Mouse (Mus musculus): ENCODE measurements around the gene Mipol1.

DNA sequence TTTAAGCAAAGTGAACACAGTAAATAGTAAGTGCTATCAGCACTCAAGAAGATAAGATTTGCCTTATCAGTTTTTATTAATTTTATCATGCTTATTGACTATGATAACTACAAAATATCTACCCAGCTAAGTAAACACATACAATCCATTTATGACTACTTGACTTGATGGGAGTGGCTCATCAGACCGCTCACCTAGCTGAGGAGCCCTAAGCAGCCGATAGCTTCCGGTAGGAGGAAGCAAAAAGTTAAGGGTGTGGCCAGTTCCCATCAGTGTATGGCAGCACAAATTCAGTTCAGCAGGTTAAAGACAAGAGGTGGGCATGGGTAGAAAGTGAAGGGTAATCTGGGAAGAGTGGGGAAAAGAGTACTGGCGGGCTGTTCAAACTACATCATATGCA is 43.2 kb upstream of the Mipol1 start:
- TF ChIP-seq CTCF (conservative IDR thresholded peaks at IDR 0.05; ENCODE audit: insufficient read depth, insufficient read length, low read depth, low read length) (no peak), POLR2A (IDR thresholded peaks at IDR 0.05; ENCODE audit: low read depth, low read length) (no peak)

Measured in kidney, adult 2 months (tissue).